Mouse (Mus musculus) sigmoid colon, adult 10 weeks (tissue): ENCODE measurements around the gene Pfkp. TPM values are rescaled to one million over a fixed set of nuclear protein-coding genes. Genes with fewer than 3 reads are reported as not detected.

Experiments used
- polyA plus RNA-seq: library from polyadenylated mRNA; stranded (reverse); fragments of 350-450 nt; fragmentation: Illumina TruSeq; extraction: RNeasy Lipid Tissue Mini Kit (QIAGEN cat#74804); gene quantifications from one replicate; pipeline ENCODE4 v1.2.3, GENCODE M21; 2014; ENCODE audit warnings: low read depth, low replicate concordance

Pfkp gene
- polyA plus RNA-seq = 55.0 TPM

DNA sequence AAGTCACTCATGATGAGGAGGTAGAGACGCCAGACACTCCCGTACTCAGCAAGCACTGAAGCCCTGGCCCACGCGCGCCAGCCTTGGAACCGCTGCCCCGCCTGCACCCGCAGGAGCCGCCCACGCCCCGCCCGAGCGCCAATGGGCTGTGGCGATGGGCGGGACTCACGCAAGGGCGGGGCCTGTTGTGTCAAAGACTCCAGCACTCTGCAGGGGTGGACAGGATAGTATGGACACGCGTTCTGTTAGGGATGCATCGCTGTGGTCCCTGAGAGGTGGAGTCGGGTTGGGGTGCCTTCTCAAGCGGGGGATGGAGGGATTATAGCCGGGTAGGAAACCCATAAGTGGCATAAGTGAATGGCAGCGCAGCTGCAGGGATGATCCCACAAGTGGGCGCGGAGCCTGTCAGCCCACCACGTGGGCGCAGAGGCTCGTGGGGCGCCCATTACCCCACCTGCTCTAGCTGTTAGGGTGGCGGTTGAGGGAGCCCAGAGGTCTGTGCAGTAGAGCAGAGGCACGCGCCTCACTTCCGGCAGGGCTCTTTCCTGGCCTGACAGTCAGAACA is at the start of gene Pfkp:
TSS of gene Pfkp (minus strand) at position 109 of the 565 bp plus-strand sequence.

Other genes with a start within 250 kb of the Pfkp start
- 21.3 TPM for gene Pitrm1, start 100.6 kb downstream of the Pfkp start, polyA plus RNA-seq